Mouse (Mus musculus): ENCODE measurements around the gene Cpne1. TPM values are rescaled to one million over a fixed set of nuclear protein-coding genes. Genes with fewer than 3 reads are reported as not detected.

Gene Cpne1
- polyA plus RNA-seq, 1 experiment from 2014 or later, result 55.3 TPM

DNA sequence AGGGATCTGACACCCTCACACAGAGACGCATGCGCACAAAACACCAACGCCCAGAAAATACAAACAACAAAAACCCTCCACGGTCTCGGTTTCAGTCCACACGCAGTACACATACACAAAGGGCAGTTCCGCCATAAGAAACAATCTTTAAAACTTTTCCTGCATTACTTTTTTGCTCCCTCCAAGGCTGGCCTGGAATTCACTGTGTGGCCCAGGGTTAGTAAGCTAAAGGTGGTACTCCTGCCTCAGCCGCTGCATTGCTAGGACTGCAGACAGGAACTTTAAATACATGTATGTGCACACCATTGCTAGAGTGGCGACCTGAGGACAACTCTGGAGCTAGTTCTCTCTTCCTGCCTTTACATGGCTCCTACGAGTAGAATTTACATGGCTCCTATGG is 40.5 kb downstream of the Cpne1 start:
- Histone ChIP-seq H3K4me3 (no peak overlapping the region), H3K9me3 (no peaks in the 10 kb centered on the region), H3K27ac (no peak overlapping the region), H3K4me1 (peaks cover 11% of the 10 kb centered on the region), H3K36me3 (peaks cover 87% of the 10 kb centered on the region), H3K27me3 (ENCODE audit: insufficient read depth, poor library complexity, severe bottlenecking) (no peaks in the 10 kb centered on the region)
- WGBS, result 93% methylated on average over 10 of the region's 10 CpGs
- DNase-seq (ENCODE audit: low spot score), result peak; percentile 50

DNA sequence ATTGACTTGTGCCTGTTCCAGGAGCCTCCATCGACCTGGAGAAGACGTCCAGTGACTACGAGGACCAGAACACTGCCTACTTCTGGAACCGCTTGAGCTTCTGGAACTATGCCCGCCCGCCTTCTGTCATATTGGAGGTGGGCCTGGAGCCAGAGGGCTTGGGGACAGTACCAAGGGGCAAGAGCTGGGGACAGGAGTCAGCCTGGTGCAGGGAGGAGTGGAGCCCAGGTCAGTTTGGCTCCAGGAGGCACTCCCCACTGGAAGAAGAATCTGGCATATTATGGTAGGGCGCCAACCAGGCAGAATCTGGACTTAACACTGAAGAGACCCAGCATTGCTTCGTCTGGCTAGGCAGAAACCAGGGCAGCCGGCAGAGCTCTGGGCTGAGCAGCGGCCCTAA is 43.8 kb downstream of the Cpne1 start:
- no peaks in the 10 kb centered on the region for H3K27me3 ChIP-seq (ENCODE audit: insufficient read depth, poor library complexity, severe bottlenecking)
- H3K27ac ChIP-seq, result no peak overlapping the region
- no peak for DNase-seq (ENCODE audit: low spot score)
- WGBS, result 90% methylated on average over 10 of the region's 10 CpGs
- peaks cover 54% of the 10 kb centered on the region for H3K36me3 ChIP-seq
- no peaks in the 10 kb centered on the region for H3K9me3 ChIP-seq
- peaks cover 23% of the 10 kb centered on the region for H3K4me1 ChIP-seq
- H3K4me3 ChIP-seq, result no peak overlapping the region

DNA sequence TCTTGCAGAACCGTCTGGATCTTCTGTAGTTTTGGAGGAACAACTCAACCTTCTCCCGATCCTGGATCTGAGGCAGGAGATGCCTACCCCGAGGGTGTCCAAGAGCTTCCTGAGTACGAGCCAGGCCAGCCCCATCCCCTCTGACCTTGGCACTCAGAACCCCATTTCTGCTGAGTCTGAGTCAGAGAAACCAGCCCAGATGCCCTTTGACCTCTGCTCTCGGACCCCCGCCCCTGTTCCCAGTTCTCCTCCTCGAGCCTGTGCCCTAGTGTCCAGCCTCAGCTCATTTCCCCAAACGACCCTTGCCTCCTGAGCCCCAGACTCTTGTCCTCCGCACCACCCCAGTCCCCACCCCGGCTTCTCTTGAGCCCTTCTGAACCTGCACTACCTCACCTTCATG is 45.6 kb downstream of the Cpne1 start:
- Histone ChIP-seq H3K9me3 (no peaks in the 10 kb centered on the region), H3K4me3 (peak overlapping the region; percentile 86), H3K27me3 (ENCODE audit: insufficient read depth, poor library complexity, severe bottlenecking) (no peaks in the 10 kb centered on the region), H3K36me3 (peaks cover 38% of the 10 kb centered on the region), H3K27ac (peak overlapping the region; percentile 96), H3K4me1 (peaks cover 23% of the 10 kb centered on the region)
- no peak for DNase-seq (ENCODE audit: low spot score)
- WGBS, result 34% methylated on average over 10 of the region's 10 CpGs

DNA sequence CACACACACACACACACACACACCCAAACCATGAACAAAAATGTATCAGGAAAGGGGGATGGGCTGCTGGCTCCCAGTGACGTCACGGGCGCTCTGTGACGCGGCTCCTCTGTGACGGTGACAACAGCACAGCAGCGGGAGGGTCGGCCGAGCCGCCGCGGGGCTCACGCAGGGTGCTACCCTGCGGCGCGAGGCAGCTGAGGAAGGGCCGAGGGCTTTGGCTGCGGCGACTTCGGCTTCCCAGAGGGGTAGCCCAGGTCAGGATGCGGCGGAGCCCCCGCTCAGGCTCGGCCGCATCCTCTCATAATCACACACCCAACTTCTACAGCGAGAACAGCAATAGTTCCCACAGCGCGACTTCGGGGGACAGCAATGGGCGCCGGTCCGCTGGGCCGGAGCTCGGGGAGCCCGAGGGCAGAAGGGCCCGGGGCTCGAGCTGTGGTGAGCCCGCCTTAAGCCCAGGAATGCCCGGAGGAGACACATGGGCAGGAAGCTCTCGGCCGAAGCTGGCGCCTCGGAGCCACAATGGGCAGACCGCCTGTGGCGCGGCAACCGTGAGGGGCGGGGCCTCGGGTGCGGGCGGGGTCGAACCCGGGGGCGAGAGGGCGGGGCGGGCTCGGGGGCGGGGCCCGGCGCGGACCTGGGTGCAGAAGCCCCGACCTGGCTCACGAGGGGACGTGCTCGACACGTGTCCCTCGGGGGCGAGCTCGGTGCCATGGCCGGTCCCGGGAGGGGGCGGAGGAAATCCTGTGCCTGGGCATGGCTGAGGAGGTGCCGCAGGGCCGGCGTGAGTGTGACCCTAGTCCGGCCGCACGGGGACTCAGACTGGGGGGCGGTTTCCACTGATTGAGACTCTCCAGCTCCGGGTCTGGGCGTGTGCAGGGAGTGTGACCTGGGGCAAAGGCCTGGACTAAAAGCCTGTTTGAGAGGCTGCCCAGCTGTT is 46.4 kb downstream of the Cpne1 start, which contains the start of gene Spag4:
Spag4 (plus strand) TSS at position 77 of the 943 bp plus-strand sequence.
- Histone ChIP-seq H3K4me3 (peak within 1 kb of the TSS; percentile 86), H3K36me3 (peaks cover 31% of the 10 kb centered on the region), H3K27ac (peak within 1 kb of the TSS; percentile 96), H3K9me3 (no peaks in the 10 kb centered on the region), H3K27me3 (ENCODE audit: insufficient read depth, poor library complexity, severe bottlenecking) (no peaks in the 10 kb centered on the region), H3K4me1 (peaks cover 23% of the 10 kb centered on the region)
- under 1% methylated on average over 75 of the region's 81 CpGs for WGBS
- DNase-seq (ENCODE audit: low spot score), result peak; percentile 93

DNA sequence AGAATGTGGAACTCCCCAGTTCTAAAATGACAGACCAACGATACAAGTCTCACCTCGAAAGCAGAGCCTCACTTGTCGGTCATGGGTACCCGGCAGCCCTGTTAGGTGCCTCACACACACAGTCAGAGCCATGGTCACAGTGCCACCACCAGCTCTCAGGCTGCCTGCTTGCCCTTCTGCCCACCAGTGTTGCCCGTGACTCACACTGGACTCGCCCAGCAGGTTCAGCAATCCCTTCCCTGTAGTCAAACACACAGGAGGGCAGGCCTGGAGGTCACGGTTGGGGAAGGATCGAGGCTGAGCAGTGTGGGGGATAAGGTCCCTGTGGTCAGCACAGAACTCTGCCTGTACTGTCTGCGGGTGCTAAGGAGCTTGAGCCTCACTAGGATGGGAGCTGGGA is 58.9 kb downstream of the Cpne1 start, which contains the start of gene Fer1l4:
Fer1l4 (minus strand) TSS at position 132 of the 400 bp plus-strand sequence.
- 72% methylated on average over 9 of the region's 9 CpGs for WGBS
- Histone ChIP-seq H3K36me3 (no peaks in the 10 kb centered on the region), H3K27ac (no peak within 1 kb of the TSS)

DNA sequence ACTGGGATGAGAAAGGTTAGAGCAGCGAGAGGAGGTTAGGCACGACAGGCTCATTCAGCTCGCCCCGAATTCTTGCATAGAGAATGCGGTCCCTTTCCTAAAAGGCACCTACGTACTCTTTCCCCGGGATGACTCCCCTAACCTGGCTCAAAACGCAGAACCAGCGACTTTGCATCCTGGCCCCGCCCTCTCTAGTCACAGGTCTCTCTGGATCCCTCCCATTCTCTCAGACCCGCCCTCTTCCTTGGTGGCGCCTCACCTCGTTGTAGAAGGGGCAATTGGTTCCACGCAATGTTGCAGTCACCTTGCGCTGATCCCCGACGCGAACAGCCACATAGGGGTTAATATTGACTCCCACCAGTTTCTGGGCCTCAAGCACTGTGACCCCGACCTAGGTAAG is 63.8 kb downstream of the Cpne1 start:
- Histone ChIP-seq H3K27ac (no peak overlapping the region), H3K4me1 (peaks cover 7% of the 10 kb centered on the region; the same call in 1 of the 2 replicates), H3K27me3 (ENCODE audit: insufficient read depth, poor library complexity, severe bottlenecking) (peaks cover 76% of the 10 kb centered on the region), H3K4me3 (peak overlapping the region; percentile 33), H3K9me3 (no peaks in the 10 kb centered on the region), H3K36me3 (no peaks in the 10 kb centered on the region)
- no peak for DNase-seq (ENCODE audit: low spot score)
- 7% methylated on average over 19 of the region's 19 CpGs for WGBS

More for the DNA sequence above, 58.9 kb downstream of the Cpne1 start, which contains the start of gene Fer1l4:
- Histone ChIP-seq H3K4me3 (no peak within 1 kb of the TSS), H3K9me3 (no peaks in the 10 kb centered on the region), H3K27me3 (ENCODE audit: insufficient read depth, poor library complexity, severe bottlenecking) (peaks cover 31% of the 10 kb centered on the region), H3K4me1 (peaks cover 4% of the 10 kb centered on the region; the same call in 1 of the 2 replicates)
- DNase-seq (ENCODE audit: low spot score), result no peak

DNA sequence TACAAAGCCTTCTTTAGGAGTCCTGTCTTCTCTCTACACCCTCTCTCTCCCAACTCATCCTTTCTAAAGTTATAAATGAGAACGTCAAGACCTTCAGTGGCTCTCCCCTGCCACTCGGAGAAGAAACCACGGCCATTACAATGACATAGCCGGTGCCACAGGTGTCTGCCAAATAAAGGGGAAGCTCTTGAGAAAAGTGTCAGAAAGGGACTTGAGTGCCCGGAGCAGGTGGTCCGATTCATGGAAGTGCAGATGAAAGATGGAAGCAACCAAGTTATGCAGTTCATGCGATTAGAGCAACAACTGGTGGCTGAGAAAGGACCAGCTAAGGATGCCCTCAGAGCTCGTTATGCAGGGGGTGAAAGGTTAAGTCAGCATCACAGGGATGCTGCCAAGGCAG is 68.9 kb downstream of the Cpne1 start:
- Histone ChIP-seq H3K4me3 (no peak overlapping the region), H3K27ac (no peak overlapping the region), H3K9me3 (no peaks in the 10 kb centered on the region), H3K36me3 (no peaks in the 10 kb centered on the region), H3K27me3 (ENCODE audit: insufficient read depth, poor library complexity, severe bottlenecking) (peaks cover 47% of the 10 kb centered on the region), H3K4me1 (peaks cover 4% of the 10 kb centered on the region; the same call in 1 of the 2 replicates)
- DNase-seq (ENCODE audit: low spot score), result no peak
- 79% methylated on average over 8 of the region's 8 CpGs for WGBS

DNA sequence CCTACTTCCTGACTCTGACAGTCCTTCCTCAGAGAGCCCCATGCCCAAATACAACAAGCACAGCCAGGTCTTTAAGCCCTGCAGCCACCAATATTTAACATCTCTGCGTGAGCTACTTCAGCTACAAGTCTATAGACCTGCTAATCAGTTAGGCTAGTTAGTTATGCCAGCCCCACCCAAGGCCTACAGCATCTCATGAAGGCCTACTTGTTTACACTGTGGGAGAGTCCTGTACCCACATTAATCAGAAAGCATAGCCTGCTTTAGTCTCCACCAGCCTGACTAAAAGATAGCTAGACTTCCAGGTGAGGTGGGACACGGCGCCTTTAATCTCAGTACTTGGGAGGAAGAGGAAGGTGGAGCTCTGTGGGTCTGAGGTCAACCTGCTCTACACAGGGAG is 72.4 kb downstream of the Cpne1 start:
- no peak for DNase-seq (ENCODE audit: low spot score)
- Histone ChIP-seq H3K4me3 (no peak overlapping the region), H3K27me3 (ENCODE audit: insufficient read depth, poor library complexity, severe bottlenecking) (peaks cover 13% of the 10 kb centered on the region; the same call in 1 of the 2 replicates), H3K36me3 (no peaks in the 10 kb centered on the region), H3K4me1 (no peaks in the 10 kb centered on the region), H3K27ac (no peak overlapping the region), H3K9me3 (no peaks in the 10 kb centered on the region)
- 71% methylated on average over 3 of the region's 3 CpGs for WGBS

DNA sequence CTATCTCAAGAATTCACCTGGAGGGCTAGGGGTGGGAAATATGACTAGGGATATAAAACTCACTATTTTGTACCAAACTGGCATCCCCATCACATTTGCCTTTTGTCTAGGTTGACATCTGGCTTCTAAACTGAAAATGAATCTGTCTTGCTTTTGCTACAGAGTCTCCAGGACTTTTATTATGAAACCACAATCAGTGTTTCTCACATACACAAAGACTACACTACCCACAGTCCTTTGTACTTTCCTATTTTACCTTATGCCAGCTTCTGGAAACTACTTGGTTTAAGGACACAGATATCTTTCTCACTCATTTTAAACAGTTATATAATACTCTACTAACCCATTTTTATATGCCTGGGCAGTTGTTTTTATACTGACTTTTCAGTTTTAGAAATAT is 86.3 kb downstream of the Cpne1 start:
- Histone ChIP-seq H3K27me3 (ENCODE audit: insufficient read depth, poor library complexity, severe bottlenecking) (no peaks in the 10 kb centered on the region), H3K4me3 (no peak overlapping the region), H3K36me3 (no peaks in the 10 kb centered on the region), H3K27ac (no peak overlapping the region), H3K9me3 (no peaks in the 10 kb centered on the region), H3K4me1 (peaks cover 7% of the 10 kb centered on the region)
- no peak for DNase-seq (ENCODE audit: low spot score)

Other genes starting within 250 kb of the Cpne1 start
- gene Uqcc1, start 181.7 kb downstream of the Cpne1 start, polyA plus RNA-seq (2016; fragmentation: Nextera tagmentation; extraction: Ambion mirVana), result 100 and 112 TPM in 2 replicates
- not detected in 2 replicates for gene Gm15557, start 171.2 kb downstream of the Cpne1 start, polyA plus RNA-seq (2016; fragmentation: Nextera tagmentation; extraction: Ambion mirVana)
- gene Gdf5, start 166.6 kb downstream of the Cpne1 start, polyA plus RNA-seq (2016; fragmentation: Nextera tagmentation; extraction: Ambion mirVana), result 0.25 and 0.29 TPM in 2 replicates
- 15.7 and 17.6 TPM in 2 replicates for gene Cep250, start 155.5 kb downstream of the Cpne1 start, polyA plus RNA-seq (2016; fragmentation: Nextera tagmentation; extraction: Ambion mirVana)
- gene 6430550D23Rik, start 104.0 kb downstream of the Cpne1 start, polyA plus RNA-seq (2016; fragmentation: Nextera tagmentation; extraction: Ambion mirVana), result 0.79 and 1.4 TPM in 2 replicates
- 179 and 186 TPM in 2 replicates for gene Ergic3, start 103.9 kb downstream of the Cpne1 start, polyA plus RNA-seq (2016; fragmentation: Nextera tagmentation; extraction: Ambion mirVana)
- not detected in 2 replicates for gene Fer1l4, start 59.0 kb downstream of the Cpne1 start, polyA plus RNA-seq (2016; fragmentation: Nextera tagmentation; extraction: Ambion mirVana)
- gene Spag4, start 46.8 kb downstream of the Cpne1 start, polyA plus RNA-seq (2016; fragmentation: Nextera tagmentation; extraction: Ambion mirVana), result 3.4 and 5.0 TPM in 2 replicates
- gene Rbm12, start within 50 bp of the Cpne1 start, polyA plus RNA-seq (2016; fragmentation: Nextera tagmentation; extraction: Ambion mirVana), result 33.0 and 35.1 TPM in 2 replicates
- 12.4 and 18.4 TPM in 2 replicates for gene Gm28036, start 15.1 kb upstream of the Cpne1 start, polyA plus RNA-seq (2016; fragmentation: Nextera tagmentation; extraction: Ambion mirVana)
- gene Romo1, start 32.1 kb upstream of the Cpne1 start, polyA plus RNA-seq (2016; fragmentation: Nextera tagmentation; extraction: Ambion mirVana), result 431 and 437 TPM in 2 replicates
- gene Nfs1, start 32.2 kb upstream of the Cpne1 start, polyA plus RNA-seq (2016; fragmentation: Nextera tagmentation; extraction: Ambion mirVana), result 54.5 and 65.2 TPM in 2 replicates
- 384 and 469 TPM in 2 replicates for gene Rbm39, start 68.3 kb upstream of the Cpne1 start, polyA plus RNA-seq (2016; fragmentation: Nextera tagmentation; extraction: Ambion mirVana)
- gene Phf20, start 84.5 kb upstream of the Cpne1 start, polyA plus RNA-seq (2016; fragmentation: Nextera tagmentation; extraction: Ambion mirVana), result 45.5 and 51.6 TPM in 2 replicates
- 2.3 TPM in 2 replicates for gene Cnbd2, start 200.3 kb upstream of the Cpne1 start, polyA plus RNA-seq (2016; fragmentation: Nextera tagmentation; extraction: Ambion mirVana)
- gene Scand1, start 200.7 kb upstream of the Cpne1 start, polyA plus RNA-seq (2016; fragmentation: Nextera tagmentation; extraction: Ambion mirVana), result 50.8 and 60.3 TPM in 2 replicates